Mouse (Mus musculus) midbrain, embryonic 16.5 days (tissue): ENCODE results near the gene Timp2. TPM values are rescaled to one million over a fixed set of nuclear protein-coding genes. Genes with fewer than 3 reads are reported as not detected.

Source experiments
- ATAC-seq: fragments of 200-750 bp; cut with Nextera tagmentation; 2 replicates; pipeline ENCODE4 v1.8.0; 2017; ENCODE audit warnings: moderate TSS enrichment
- H3K27ac ChIP-seq: fragments of 300-500 bp; sonication (generic); 2 replicates; pipeline ENCODE4 v1.5.1; 2014; ENCODE audit warnings: mild to moderate bottlenecking, low read length, mixed read lengths
- H3K27me3 ChIP-seq: fragments of 300-500 bp; sonication (generic); 2 replicates; pipeline ENCODE4 v1.6.1; 2014; ENCODE audit warnings: low read depth, low read length, mixed read lengths; ENCODE audit not compliant: control insufficient read depth, insufficient read depth
- H3K36me3 ChIP-seq: fragments of 300-500 bp; sonication (generic); 2 replicates; pipeline ENCODE4 v1.6.1; 2014; ENCODE audit warnings: mild to moderate bottlenecking, low read length, moderate library complexity, mixed read lengths; ENCODE audit not compliant: control insufficient read depth, insufficient read depth
- H3K4me1 ChIP-seq: fragments of 300-500 bp; sonication (generic); 2 replicates; pipeline ENCODE4 v1.6.1; 2014; ENCODE audit warnings: mild to moderate bottlenecking, low read length, mixed read lengths; ENCODE audit not compliant: control insufficient read depth, insufficient read depth
- H3K4me2 ChIP-seq: fragments of 300-500 bp; sonication (generic); 2 replicates; pipeline ENCODE4 v1.6.1; 2014; ENCODE audit warnings: mild to moderate bottlenecking, low read length, mixed read lengths
- H3K4me3 ChIP-seq: fragments of 300-500 bp; sonication (generic); 2 replicates; pipeline ENCODE4 v1.5.1; 2014; ENCODE audit warnings: low read depth, mild to moderate bottlenecking, low read length, moderate library complexity, mixed read lengths
- H3K9ac ChIP-seq: fragments of 300-500 bp; sonication (generic); 2 replicates; pipeline ENCODE4 v1.6.1; 2014; ENCODE audit warnings: low read depth, low read length, mixed read lengths
- H3K9me3 ChIP-seq: fragments of 300-500 bp; sonication (generic); replicated peaks from 2 replicates; pipeline ENCODE4 v1.6.1; 2014; ENCODE audit warnings: mild to moderate bottlenecking, low read length, mixed read lengths; ENCODE audit not compliant: control insufficient read depth, poor library complexity, severe bottlenecking
- WGBS: fragments of 180-500 bp; shearing (Covaris S2); extraction: QIAGEN DNeasy Blood & Tissue Kit; methylation state at CpG from one replicate; pipeline ENCODE4 v1.1.7; 2014; 5-methylcytosine and 5-hydroxymethylcytosine counted together
- polyA plus RNA-seq: library from polyadenylated mRNA; unstranded; fragments of >200 nt; fragmentation: Nextera tagmentation; extraction: Ambion mirVana; gene quantifications from 2 replicates; pipeline ENCODE4 v1.2.1, GENCODE M21; 2015

Gene Timp2
- polyA plus RNA-seq = 83.6 and 98.8 TPM in 2 replicates

DNA sequence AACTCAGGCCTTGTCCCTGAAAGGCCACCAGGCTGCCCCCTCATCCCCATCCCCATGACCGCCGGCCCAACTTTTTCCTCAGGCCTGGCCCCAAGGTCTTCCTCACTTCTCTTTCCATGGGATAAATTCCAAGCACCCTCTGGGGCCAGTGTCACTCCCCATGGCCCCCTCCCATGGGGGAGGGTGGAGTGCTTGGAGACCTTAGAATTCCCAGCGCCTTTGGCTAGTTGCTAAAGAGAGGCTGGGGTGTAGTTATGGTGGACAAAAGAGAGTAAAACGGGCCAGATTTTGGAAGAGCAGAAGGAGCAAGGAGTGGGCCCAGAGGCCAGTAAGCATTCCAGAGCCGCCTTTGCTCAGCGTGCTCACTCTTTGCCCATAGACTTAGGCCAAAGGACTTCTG, at the start of gene Timp2:
Gene Timp2, minus strand, starts transcription at position 101 of the 400 bp plus-strand sequence.
- Histone ChIP-seq H3K9ac (peak within 1 kb of the TSS; percentile 94), H3K9me3 (no peaks in the 10 kb centered on the region), H3K36me3 (no peaks in the 10 kb centered on the region), H3K27me3 (no peaks in the 10 kb centered on the region), H3K4me2 (peak within 1 kb of the TSS; percentile 87), H3K4me1 (peaks cover 20% of the 10 kb centered on the region), H3K27ac (peak within 1 kb of the TSS; percentile 90), H3K4me3 (peak within 1 kb of the TSS; percentile 77)
- WGBS = 29% methylated on average over 6 of the region's 6 CpGs
- 0 out of 2 replicates have a peak, but pooled peaks have one; percentile 1 for ATAC-seq

DNA sequence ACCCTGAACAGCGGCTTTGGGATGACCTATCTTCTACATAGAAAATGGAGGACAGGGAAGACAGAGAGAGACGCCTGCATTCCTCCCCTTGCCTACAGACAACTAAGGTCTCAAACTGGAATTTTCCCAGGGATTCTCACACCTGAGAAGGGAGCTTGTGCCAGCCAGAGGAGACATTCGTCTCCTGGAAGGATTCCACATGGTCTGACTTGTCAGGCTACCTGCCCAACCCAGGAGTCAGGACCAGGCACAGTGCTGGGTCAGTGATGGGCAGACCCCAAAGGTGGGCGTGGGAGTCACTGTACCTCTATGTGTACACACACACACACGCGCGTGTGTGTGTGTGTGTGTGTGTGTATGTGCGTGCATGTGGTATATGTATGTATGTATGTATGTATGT, 49.8 kb upstream of the Timp2 start:
- ATAC-seq = no peak
- no peak overlapping the region for H3K4me2 ChIP-seq
- no peaks in the 10 kb centered on the region for H3K9me3 ChIP-seq
- H3K9ac ChIP-seq = no peak overlapping the region
- H3K27ac ChIP-seq = no peak overlapping the region
- H3K36me3 ChIP-seq = peaks cover 18% of the 10 kb centered on the region
- H3K27me3 ChIP-seq = no peaks in the 10 kb centered on the region
- no peak overlapping the region for H3K4me3 ChIP-seq
- 97% methylated on average over 8 of the region's 8 CpGs for WGBS
- H3K4me1 ChIP-seq = 0 out of 2 replicates have a peak, but pooled peaks cover 2% of the 10 kb centered on the region

DNA sequence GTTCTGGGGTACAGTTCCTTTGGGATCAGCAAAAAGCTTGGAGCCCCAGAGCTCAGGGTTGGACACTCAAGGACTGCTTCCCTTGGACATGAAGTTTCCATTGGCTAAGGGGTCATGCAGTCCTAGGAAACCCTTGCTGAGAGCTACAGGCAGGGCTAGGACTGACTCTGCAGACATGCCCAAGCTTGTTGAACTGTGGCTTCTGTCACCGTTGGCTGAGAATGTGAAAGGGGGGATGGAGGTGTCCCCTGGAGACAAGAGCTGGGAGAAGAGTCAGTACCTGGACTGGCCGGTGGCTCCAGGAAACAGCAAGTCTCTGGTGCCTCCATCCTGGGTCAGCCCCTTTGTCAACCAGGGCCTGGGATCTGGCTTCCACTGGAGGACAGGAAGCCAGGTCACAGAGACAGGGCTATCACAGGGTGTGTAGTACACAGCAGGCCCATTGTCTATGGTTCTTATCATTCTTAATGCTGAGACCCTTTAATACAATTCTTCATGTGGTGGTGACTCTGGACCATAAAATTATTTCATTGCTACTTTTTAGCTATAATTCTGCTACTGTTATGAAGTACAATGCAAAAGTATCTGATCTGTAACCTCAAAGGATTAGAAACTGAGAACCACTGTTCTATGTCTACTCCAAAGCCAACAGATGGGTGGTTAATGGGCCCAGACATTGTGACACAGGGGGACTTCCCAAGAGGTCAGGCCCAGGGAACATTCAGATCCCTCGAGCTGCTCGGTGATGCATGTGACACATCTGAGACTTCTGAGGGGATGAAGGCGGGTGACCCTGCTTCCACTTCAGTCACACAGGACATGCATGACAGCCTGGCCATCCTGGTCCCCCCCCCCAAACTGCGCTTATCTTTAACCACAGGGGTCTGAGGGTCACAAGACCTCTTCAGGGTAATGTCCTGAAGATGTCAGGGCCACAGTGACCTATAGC, 48.7 kb upstream of the Timp2 start:
- no peak overlapping the region for H3K27ac ChIP-seq
- no peak overlapping the region for H3K4me3 ChIP-seq
- H3K4me1 ChIP-seq = 0 out of 2 replicates have a peak, but pooled peaks cover 2% of the 10 kb centered on the region
- H3K9me3 ChIP-seq = no peaks in the 10 kb centered on the region
- H3K27me3 ChIP-seq = no peaks in the 10 kb centered on the region
- 71% methylated on average over 6 of the region's 6 CpGs for WGBS
- no peak overlapping the region for H3K4me2 ChIP-seq
- peaks cover 18% of the 10 kb centered on the region for H3K36me3 ChIP-seq
- no peak for ATAC-seq
- H3K9ac ChIP-seq = no peak overlapping the region

DNA sequence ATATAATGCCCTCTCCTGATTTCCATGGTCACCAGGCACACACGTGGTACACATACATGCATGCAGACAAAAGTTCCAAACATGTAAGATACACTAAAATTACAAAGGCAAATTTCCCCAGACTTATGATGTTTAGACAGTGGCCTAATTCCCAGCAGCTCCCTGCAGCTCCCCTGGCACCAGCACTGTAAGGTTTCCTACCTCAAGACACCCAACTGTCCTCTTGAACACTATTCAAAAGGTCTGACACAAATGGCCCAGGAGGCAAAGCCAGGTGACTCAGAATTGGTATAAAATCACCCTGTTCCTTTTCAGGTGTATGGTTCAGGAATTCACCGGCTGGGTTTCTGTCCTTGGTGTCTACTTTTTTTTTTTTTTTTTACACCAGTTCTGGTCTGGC, 47.6 kb upstream of the Timp2 start:
- H3K4me3 ChIP-seq = no peak overlapping the region
- H3K27me3 ChIP-seq = no peaks in the 10 kb centered on the region
- no peak overlapping the region for H3K27ac ChIP-seq
- no peaks in the 10 kb centered on the region for H3K9me3 ChIP-seq
- peaks cover 10% of the 10 kb centered on the region; the same call in 1 of the 2 replicates for H3K36me3 ChIP-seq
- H3K4me1 ChIP-seq = 0 out of 2 replicates have a peak, but pooled peaks cover 2% of the 10 kb centered on the region
- no peak overlapping the region for H3K9ac ChIP-seq
- H3K4me2 ChIP-seq = no peak overlapping the region
- 87% methylated on average over 2 of the region's 2 CpGs for WGBS
- ATAC-seq = no peak

DNA sequence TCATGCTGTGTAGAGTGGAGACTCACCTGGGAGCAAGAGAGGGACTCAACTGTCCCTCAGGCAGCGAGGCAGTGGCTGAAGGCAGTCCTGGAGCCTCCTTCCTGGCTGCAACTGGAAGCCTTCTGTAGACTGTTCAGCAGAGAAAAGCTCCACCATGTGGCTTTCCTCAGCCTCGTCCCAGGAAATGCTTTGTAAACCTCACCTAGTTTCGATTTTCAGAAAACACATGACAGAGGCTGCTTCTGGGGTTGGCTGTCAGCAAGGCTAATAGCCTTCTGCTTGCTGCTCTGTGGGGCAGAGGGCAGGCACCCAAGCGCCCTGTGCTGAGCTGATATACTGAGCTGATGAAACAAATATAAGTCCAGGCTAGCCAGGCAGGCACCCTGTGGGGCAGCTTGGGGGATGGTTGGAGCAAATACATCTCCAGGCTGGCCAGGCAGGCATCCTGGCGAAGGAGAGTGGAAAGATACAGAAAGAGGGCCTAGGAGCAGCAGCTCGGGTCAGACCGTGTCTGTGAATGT, 46.3 kb upstream of the Timp2 start, which contains the start of gene Lgals3bp:
Gene Lgals3bp, minus strand, starts transcription at position 333 of the 521 bp plus-strand sequence.
- 57% methylated on average over 7 of the region's 7 CpGs for WGBS
- H3K4me1 ChIP-seq = 0 out of 2 replicates have a peak, but pooled peaks cover 2% of the 10 kb centered on the region
- H3K27ac ChIP-seq = peak within 1 kb of the TSS; percentile 20; the same call in 1 of the 2 replicates
- no peak within 1 kb of the TSS for H3K4me3 ChIP-seq
- H3K36me3 ChIP-seq = no peaks in the 10 kb centered on the region; the same call in 1 of the 2 replicates
- no peaks in the 10 kb centered on the region for H3K27me3 ChIP-seq
- no peak for ATAC-seq
- H3K4me2 ChIP-seq = no peak within 1 kb of the TSS
- peak within 1 kb of the TSS; percentile 38; the same call in 1 of the 2 replicates for H3K9ac ChIP-seq
- no peaks in the 10 kb centered on the region for H3K9me3 ChIP-seq

DNA sequence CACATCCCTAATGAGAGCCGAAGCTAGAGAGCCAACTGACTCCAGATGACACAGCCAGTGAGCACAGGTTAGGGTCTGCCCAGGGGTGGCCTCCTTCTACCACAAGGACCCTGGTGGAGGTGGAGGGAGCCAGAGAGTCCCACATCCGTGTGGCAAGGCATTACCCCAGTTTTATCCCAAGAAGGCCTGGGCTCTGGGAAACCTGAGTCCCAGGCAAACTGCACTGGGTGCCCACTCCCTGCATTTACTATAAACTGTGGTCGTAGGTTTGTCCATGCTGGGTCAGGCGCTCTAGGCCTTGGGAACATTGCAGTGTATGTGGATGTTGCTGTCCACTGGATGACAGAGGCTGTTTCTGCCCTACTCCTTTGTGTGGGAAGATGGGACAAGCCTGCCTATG, 45.7 kb upstream of the Timp2 start:
- no peak for ATAC-seq
- Histone ChIP-seq H3K27ac (no peak overlapping the region), H3K27me3 (no peaks in the 10 kb centered on the region), H3K4me1 (0 out of 2 replicates have a peak, but pooled peaks cover 2% of the 10 kb centered on the region), H3K36me3 (no peaks in the 10 kb centered on the region), H3K9ac (no peak overlapping the region), H3K4me3 (no peak overlapping the region), H3K9me3 (no peaks in the 10 kb centered on the region), H3K4me2 (no peak overlapping the region)
- 90% methylated on average over 4 of the region's 4 CpGs for WGBS

DNA sequence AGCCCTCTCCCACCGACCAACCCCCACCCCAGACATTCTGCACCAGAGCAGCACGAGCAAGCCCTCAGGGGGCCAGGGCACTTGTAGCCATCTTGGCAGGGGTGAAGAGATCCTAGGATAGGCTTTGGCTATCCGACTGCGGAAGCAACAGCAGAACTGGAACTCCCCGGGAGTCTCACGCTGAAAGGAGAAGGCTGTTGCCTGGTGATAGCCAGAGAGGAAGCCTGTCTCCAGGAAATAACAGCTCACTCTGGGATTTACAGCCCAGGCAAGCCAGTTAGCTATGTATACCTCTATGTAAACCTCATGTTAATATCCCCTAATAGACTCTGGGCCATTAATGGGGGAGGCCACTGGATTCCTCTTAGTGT, 45.0 kb upstream of the Timp2 start:
- H3K4me3 ChIP-seq = no peak overlapping the region
- no peaks in the 10 kb centered on the region for H3K27me3 ChIP-seq
- 48% methylated on average over 6 of the region's 6 CpGs for WGBS
- ATAC-seq = no peak
- no peaks in the 10 kb centered on the region for H3K9me3 ChIP-seq
- no peak overlapping the region for H3K27ac ChIP-seq
- no peak overlapping the region for H3K4me2 ChIP-seq
- H3K4me1 ChIP-seq = 0 out of 2 replicates have a peak, but pooled peaks cover 2% of the 10 kb centered on the region
- no peak overlapping the region for H3K9ac ChIP-seq
- H3K36me3 ChIP-seq = no peaks in the 10 kb centered on the region

DNA sequence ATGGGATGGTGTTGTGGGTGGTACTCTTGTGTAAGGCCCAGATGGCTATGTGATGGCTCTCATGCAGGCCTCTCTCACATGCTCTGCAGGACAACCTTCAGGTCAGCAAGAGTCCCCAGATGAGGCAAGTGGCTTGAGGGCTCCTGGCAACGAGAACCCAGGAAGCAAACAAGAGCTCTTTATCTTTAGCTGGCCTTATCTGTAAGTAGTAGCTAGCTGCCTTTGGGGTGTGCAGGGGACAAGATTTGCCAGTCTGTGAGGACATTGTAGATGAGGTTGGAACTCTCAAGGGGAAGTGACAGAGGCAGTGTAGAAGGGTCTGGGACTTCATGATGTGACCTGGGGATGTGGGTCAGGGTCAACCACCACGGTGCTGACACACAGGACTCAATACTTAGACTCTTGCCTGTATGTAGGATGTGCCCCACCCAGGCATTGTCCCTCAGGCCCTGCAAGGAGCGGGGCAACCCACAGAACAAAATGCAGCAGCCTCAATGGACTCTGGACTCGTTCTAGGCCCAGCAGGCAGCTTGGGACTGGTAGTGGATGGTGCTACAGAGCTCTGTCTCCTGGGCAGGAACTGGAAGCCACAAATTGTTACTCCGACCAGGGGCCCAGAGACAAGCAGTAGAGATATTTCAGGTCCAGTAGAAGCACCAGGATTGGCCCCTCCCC, 44.5 kb upstream of the Timp2 start:
- 80% methylated on average over 5 of the region's 5 CpGs for WGBS
- no peak overlapping the region for H3K9ac ChIP-seq
- no peaks in the 10 kb centered on the region for H3K9me3 ChIP-seq
- H3K36me3 ChIP-seq = no peaks in the 10 kb centered on the region
- no peaks in the 10 kb centered on the region for H3K27me3 ChIP-seq
- 0 out of 2 replicates have a peak, but pooled peaks cover 2% of the 10 kb centered on the region for H3K4me1 ChIP-seq
- H3K4me2 ChIP-seq = no peak overlapping the region
- ATAC-seq = no peak
- H3K27ac ChIP-seq = no peak overlapping the region
- no peak overlapping the region for H3K4me3 ChIP-seq
